Mouse (Mus musculus) liver, adult 2 months (tissue): ENCODE data around the gene St3gal6. TPM values are rescaled to one million over a fixed set of nuclear protein-coding genes. Genes with fewer than 3 reads are reported as not detected.

Source experiments
- DNase-seq: peaks from one replicate; pipeline ENCODE4 v3.0.0-alpha.2; 2011; ENCODE audit warnings: low read depth, low spot score; ENCODE audit errors: extremely low read depth
- H3K27ac ChIP-seq: fragments of 200-500 bp; replicated peaks from 2 replicates; pipeline ENCODE4 v1.5.1; 2012; ENCODE audit warnings: low read depth, mild to moderate bottlenecking, control low read depth, inconsistent platforms, low read length; ENCODE audit not compliant: insufficient read depth
- H3K27me3 ChIP-seq: fragments of 200-500 bp; 2 replicates; pipeline ENCODE4 v1.6.1; 2012; ENCODE audit warnings: mild to moderate bottlenecking, moderate library complexity, low read length, inconsistent platforms; ENCODE audit not compliant: control insufficient read depth, insufficient read depth
- H3K36me3 ChIP-seq: fragments of 200-500 bp; 2 replicates; pipeline ENCODE4 v1.6.1; 2012; ENCODE audit warnings: low read length, inconsistent platforms; ENCODE audit not compliant: control insufficient read depth, insufficient read depth
- H3K4me1 ChIP-seq: fragments of 200-500 bp; 2 replicates; pipeline ENCODE4 v1.6.1; 2011; ENCODE audit warnings: low read length; ENCODE audit not compliant: control insufficient read depth, insufficient read depth
- H3K4me3 ChIP-seq: fragments of 200-500 bp; 2 replicates; pipeline ENCODE4 v1.5.1; 2011; ENCODE audit warnings: low read depth, mild to moderate bottlenecking, control low read depth, low read length, moderate library complexity; ENCODE audit not compliant: insufficient read depth
- H3K79me2 ChIP-seq: fragments of 200-500 bp; 2 replicates; pipeline ENCODE4 v1.6.1; 2012; ENCODE audit warnings: inconsistent platforms, mild to moderate bottlenecking, low read length, moderate library complexity; ENCODE audit not compliant: control insufficient read depth, insufficient read depth
- H3K9ac ChIP-seq: fragments of 200-500 bp; 2 replicates; pipeline ENCODE4 v1.6.1; 2012; ENCODE audit warnings: low read depth, mild to moderate bottlenecking, control low read depth, inconsistent platforms, low read length
- CTCF ChIP-seq: fragments of 200-500 bp; IDR thresholded peaks from 2 replicates; pipeline ENCODE4 v1.5.1; 2011; ENCODE audit warnings: low read depth, low read length, control low read depth
- POLR2A ChIP-seq: fragments of 200-500 bp; IDR thresholded peaks from 2 replicates; pipeline ENCODE4 v1.6.1; 2011; ENCODE audit warnings: low read length, control low read depth; ENCODE audit not compliant: insufficient read depth; ENCODE audit errors: extremely low read depth
- WGBS: fragments of 180-500 bp; shearing (Covaris S2); methylation state at CpG from one replicate; pipeline ENCODE4 v1.1.7; 2018; 5-methylcytosine and 5-hydroxymethylcytosine counted together
- polyA plus RNA-seq: library from polyadenylated mRNA; depleted of rRNA; stranded (reverse); fragments of >200 nt; gene quantifications from 2 replicates; pipeline ENCODE4 v1.2.3, GENCODE M21; 2012
- total RNA-seq: library from RNA; depleted of rRNA; stranded (reverse); fragments of >200 nt; gene quantifications from 2 replicates; pipeline ENCODE4 v1.2.3, GENCODE M21; 2014

Gene St3gal6
- total and polyA plus RNA-seq, 2 experiments: 4.8 to 5.1 TPM

DNA sequence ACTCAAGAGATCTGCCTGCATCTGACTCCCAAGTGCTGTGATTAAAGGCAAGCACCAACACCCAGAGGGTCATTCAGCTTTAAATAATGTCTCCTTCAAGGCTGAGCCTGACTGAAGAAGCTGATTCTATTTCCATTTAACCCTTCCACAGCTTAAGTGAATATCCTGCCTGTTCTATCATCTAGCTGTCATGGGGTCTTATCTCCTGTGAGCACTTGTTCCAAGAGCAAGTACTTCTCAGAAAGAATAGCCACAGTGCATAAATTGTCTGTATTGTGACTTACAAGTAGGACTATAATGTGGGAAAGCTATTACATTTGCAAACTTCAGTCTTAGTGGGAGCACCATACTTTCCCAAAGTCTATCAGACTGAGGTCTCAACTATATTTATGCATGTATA is 1.8 kb upstream of the St3gal6 start:
- TF ChIP-seq CTCF (no peak), POLR2A (no peak)
- no peak for DNase-seq
- H3K4me3 ChIP-seq: no peak overlapping the region
- no peak overlapping the region for H3K27ac ChIP-seq
- H3K9ac ChIP-seq: no peak overlapping the region
- no peaks in the 10 kb centered on the region for H3K36me3 ChIP-seq
- no peaks in the 10 kb centered on the region for H3K79me2 ChIP-seq
- H3K27me3 ChIP-seq: peaks cover 5% of the 10 kb centered on the region; the same call in 1 of the 2 replicates
- no peaks in the 10 kb centered on the region; the same call in 1 of the 2 replicates for H3K4me1 ChIP-seq

DNA sequence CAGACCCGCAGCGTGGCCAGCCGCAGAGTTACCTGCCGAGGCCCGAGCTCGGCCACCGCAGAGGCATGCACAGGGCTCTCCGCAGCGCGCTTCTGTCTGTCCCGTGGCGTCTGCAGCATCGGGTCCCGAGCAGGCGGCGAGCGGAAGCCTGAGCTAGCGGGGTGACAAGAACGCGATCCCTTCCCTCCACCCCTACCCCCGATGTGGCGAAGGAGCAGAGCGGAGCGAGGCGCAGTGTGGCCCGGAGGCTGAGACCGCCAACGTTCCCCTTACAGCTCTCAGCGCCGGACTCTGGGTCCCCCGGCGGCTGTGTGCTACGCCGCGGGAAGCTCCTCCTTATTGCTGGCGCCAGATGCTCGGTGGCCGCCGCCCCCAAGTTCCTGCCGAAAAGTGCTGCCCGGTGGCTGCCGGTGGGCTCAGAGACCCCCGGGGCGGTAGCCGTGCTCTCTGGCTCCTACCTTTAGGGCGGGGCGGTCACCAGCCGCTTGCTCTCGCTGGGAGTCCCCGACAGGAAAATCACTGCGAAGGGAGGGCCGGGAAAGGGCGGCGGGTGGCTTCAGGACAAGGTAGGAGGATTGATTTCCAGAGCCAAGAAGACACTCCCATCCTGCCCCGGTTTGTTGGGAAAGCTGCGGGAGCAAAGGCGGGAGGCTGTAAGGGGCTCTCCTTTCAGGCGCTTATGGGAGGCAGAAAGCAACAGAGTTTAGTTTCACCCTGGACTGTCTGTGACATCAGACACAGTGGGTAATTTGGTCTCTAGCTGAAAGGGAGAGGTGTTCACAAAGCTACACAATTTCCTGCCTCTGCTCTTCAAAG is 791 bp downstream of the St3gal6 start:
- WGBS: under 1% methylated on average over 58 of the region's 58 CpGs
- peak overlapping the region; percentile 91 for H3K4me3 ChIP-seq
- TF ChIP-seq POLR2A (no peak), CTCF (no peak)
- peak overlapping the region; percentile 11 for H3K27ac ChIP-seq
- H3K79me2 ChIP-seq: no peaks in the 10 kb centered on the region
- DNase-seq: peak; percentile 32
- H3K4me1 ChIP-seq: no peaks in the 10 kb centered on the region; the same call in 1 of the 2 replicates
- H3K9ac ChIP-seq: peak overlapping the region; percentile 83
- no peaks in the 10 kb centered on the region for H3K36me3 ChIP-seq
- peaks cover 5% of the 10 kb centered on the region; the same call in 1 of the 2 replicates for H3K27me3 ChIP-seq

DNA sequence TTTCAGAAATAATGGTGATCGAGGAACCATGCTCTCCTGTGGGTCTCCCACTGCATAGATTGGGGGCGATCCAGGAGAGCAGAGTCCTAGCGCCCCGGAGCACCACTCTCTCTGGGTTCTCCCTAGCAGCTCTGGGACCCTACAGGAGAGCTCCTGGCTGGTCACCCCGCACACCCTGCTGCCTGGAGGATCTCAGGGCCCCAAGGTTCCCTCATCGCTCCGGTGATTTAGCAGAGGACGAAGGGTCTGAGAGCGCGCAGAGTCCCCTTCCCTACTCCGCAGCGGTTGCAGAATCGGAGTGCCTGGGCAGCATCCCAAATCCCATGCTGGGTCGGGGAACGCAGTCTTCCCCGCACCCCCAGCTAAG is 1.4 kb downstream of the St3gal6 start:
- H3K79me2 ChIP-seq: no peaks in the 10 kb centered on the region

DNA sequence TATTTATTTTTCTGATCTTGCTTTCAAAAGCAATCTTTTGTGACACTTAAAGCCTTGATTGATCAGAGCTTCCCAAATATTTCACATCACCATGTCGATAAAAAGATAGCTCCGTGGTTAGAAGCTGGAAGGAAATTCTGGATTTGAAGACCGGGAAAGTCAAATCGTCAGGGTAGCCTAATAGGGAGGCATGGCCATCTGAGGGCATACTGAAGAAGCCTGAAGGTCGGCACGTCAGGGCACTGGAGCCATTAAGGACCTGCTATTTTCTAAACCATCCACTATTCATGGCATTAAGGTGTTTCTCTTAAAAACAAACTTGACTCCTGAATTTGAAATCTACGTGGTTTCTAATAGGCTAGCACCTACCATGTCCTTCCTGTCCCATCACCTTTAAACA is 2.1 kb downstream of the St3gal6 start:
- DNase-seq: no peak
- H3K4me1 ChIP-seq: no peaks in the 10 kb centered on the region; the same call in 1 of the 2 replicates
- 63% methylated on average over 7 of the region's 7 CpGs for WGBS
- peaks cover 5% of the 10 kb centered on the region; the same call in 1 of the 2 replicates for H3K27me3 ChIP-seq
- H3K4me3 ChIP-seq: peak overlapping the region; percentile 17; the same call in 1 of the 2 replicates
- H3K79me2 ChIP-seq: no peaks in the 10 kb centered on the region
- no peaks in the 10 kb centered on the region for H3K36me3 ChIP-seq
- H3K27ac ChIP-seq: no peak overlapping the region
- TF ChIP-seq CTCF (no peak), POLR2A (no peak)
- H3K9ac ChIP-seq: no peak overlapping the region

More for the DNA sequence above, 1.4 kb downstream of the St3gal6 start:
- H3K4me3 ChIP-seq: peak overlapping the region; percentile 91
- TF ChIP-seq CTCF (no peak), POLR2A (no peak)
- 2% methylated on average over 16 of the region's 16 CpGs for WGBS
- peak overlapping the region; percentile 83 for H3K9ac ChIP-seq
- peaks cover 5% of the 10 kb centered on the region; the same call in 1 of the 2 replicates for H3K27me3 ChIP-seq
- peak overlapping the region; percentile 11 for H3K27ac ChIP-seq
- H3K4me1 ChIP-seq: no peaks in the 10 kb centered on the region; the same call in 1 of the 2 replicates
- no peaks in the 10 kb centered on the region for H3K36me3 ChIP-seq
- DNase-seq: no peak

DNA sequence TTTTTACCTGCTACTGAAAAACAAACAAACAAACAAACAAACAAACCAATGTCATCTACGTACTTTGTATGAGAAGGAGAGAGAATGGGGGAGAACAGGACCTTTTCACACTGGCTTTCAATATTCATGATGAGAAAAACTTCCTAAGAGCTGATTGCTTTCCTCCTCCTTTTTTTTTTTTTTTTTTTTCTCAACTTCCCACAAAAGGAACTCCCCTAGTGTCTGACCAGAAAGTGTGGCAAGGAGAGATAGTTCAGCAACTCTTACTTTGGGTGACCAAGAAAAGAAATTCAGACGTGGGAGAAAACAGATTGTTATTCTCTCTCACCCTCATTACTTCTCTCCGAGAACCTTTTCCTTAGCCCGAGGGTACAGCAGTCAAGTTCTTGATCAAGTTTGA is 2.9 kb downstream of the St3gal6 start:
- no peak overlapping the region for H3K4me3 ChIP-seq

DNA sequence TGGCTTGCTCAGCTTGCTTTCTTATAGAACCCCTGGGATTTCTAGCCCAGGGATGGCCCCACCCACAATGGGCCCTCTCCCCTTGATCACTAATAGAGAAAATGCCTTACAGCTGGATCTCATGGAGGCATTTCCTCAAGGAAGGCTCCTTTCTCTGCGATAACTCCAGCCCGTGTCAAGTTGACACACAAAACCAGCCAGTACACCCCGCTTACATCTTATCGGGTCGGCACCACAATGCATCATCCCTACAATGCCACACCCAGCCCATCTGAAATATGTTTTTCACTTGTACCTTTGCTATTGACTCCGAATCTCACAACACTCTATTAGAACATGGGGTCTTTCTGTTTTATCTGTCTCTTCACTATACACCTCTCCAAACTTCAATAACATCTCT is 3.6 kb downstream of the St3gal6 start:
- Histone ChIP-seq H3K27ac (no peak overlapping the region), H3K9ac (no peak overlapping the region), H3K79me2 (no peaks in the 10 kb centered on the region), H3K4me1 (no peaks in the 10 kb centered on the region; the same call in 1 of the 2 replicates), H3K36me3 (no peaks in the 10 kb centered on the region), H3K4me3 (no peak overlapping the region), H3K27me3 (peaks cover 5% of the 10 kb centered on the region; the same call in 1 of the 2 replicates)
- no peak for DNase-seq
- WGBS: 94% methylated on average over 6 of the region's 6 CpGs
- no peak for TF ChIP-seq POLR2A
- TF ChIP-seq CTCF: no peak

More for the DNA sequence above, 2.9 kb downstream of the St3gal6 start:
- H3K27ac ChIP-seq: no peak overlapping the region
- TF ChIP-seq CTCF (no peak), POLR2A (no peak)
- no peaks in the 10 kb centered on the region for H3K36me3 ChIP-seq
- H3K79me2 ChIP-seq: no peaks in the 10 kb centered on the region
- WGBS: 90% methylated on average over 4 of the region's 4 CpGs
- H3K9ac ChIP-seq: no peak overlapping the region
- peaks cover 5% of the 10 kb centered on the region; the same call in 1 of the 2 replicates for H3K27me3 ChIP-seq
- H3K4me1 ChIP-seq: no peaks in the 10 kb centered on the region; the same call in 1 of the 2 replicates
- DNase-seq: no peak
